Mouse (Mus musculus) liver, embryonic 11.5 days (tissue): ENCODE measurements around the gene Cep126. TPM values are rescaled to one million over a fixed set of nuclear protein-coding genes. Genes with fewer than 3 reads are reported as not detected.

Experiments
- ATAC-seq: fragments of 200-750 bp; cut with Nextera tagmentation; replicated peaks from 2 replicates; pipeline ENCODE4 v1.8.0; 2017; ENCODE audit warnings: moderate number of reproducible peaks, mild to moderate bottlenecking, moderate TSS enrichment, moderate library complexity; ENCODE audit not compliant: low FRiP score
- DNase-seq: peaks from one replicate; pipeline ENCODE4 v3.0.0-alpha.2; 2017; ENCODE audit warnings: low spot score
- H3K27ac ChIP-seq: fragments of 300-500 bp; sonication (generic); 2 replicates; pipeline ENCODE4 v1.5.1; 2014; ENCODE audit warnings: mild to moderate bottlenecking, low read depth, low read length, control low read depth
- H3K27me3 ChIP-seq: fragments of 300-500 bp; sonication (generic); replicated peaks from 2 replicates; pipeline ENCODE4 v1.6.1; 2014; ENCODE audit warnings: low read length, mixed read lengths; ENCODE audit not compliant: control insufficient read depth, insufficient read depth
- H3K36me3 ChIP-seq: fragments of 300-500 bp; sonication (generic); 2 replicates; pipeline ENCODE4 v1.6.1; 2014; ENCODE audit warnings: mild to moderate bottlenecking, low read length, moderate library complexity, mixed read lengths; ENCODE audit not compliant: control insufficient read depth, insufficient read depth
- H3K4me1 ChIP-seq: fragments of 300-500 bp; sonication (generic); replicated peaks from 2 replicates; pipeline ENCODE4 v1.6.1; 2014; ENCODE audit warnings: low read length, mixed read lengths; ENCODE audit not compliant: control insufficient read depth, insufficient read depth
- H3K4me2 ChIP-seq: fragments of 300-500 bp; sonication (generic); 2 replicates; pipeline ENCODE4 v1.6.1; 2014; ENCODE audit warnings: mild to moderate bottlenecking, control low read depth, moderate library complexity
- H3K4me3 ChIP-seq: fragments of 300-500 bp; sonication (generic); 2 replicates; pipeline ENCODE4 v1.5.1; 2014; ENCODE audit warnings: low read depth, low read length, control low read depth
- H3K9ac ChIP-seq: fragments of 300-500 bp; sonication (generic); 2 replicates; pipeline ENCODE4 v1.6.1; 2014; ENCODE audit warnings: low read depth, low read length, control low read depth
- H3K9me3 ChIP-seq: fragments of 300-500 bp; sonication (generic); 2 replicates; pipeline ENCODE4 v1.6.1; 2016; ENCODE audit warnings: low read length, inconsistent platforms, mixed read lengths; ENCODE audit not compliant: control insufficient read depth
- WGBS: fragments of 180-500 bp; shearing (Covaris S2); extraction: QIAGEN DNeasy Blood & Tissue Kit; methylation state at CpG from one replicate; pipeline ENCODE4 v1.1.7; 2014; 5-methylcytosine and 5-hydroxymethylcytosine counted together
- polyA plus RNA-seq: library from polyadenylated mRNA; unstranded; fragments of >200 nt; fragmentation: Nextera tagmentation; extraction: Ambion mirVana; gene quantifications from 2 replicates; pipeline ENCODE4 v1.2.1, GENCODE M21; 2014

Cep126 gene
- polyA plus RNA-seq, 1 experiment from 2014 or later = 1.4 TPM

GRCm38 (mm10) chr9:8100962-8101361 lies 33.1 kb downstream of the Cep126 start:
- Histone ChIP-seq H3K27ac (no peak overlapping the region), H3K4me3 (no peak overlapping the region), H3K9me3 (no peaks in the 10 kb centered on the region), H3K4me1 (no peaks in the 10 kb centered on the region), H3K9ac (no peak overlapping the region), H3K27me3 (no peaks in the 10 kb centered on the region), H3K36me3 (no peaks in the 10 kb centered on the region), H3K4me2 (no peak overlapping the region)
- DNase-seq (no peak), ATAC-seq (peak; percentile 68; the same call in 1 of the 2 replicates)
- 69% methylated on average over 6 of the region's 6 CpGs for WGBS

GRCm38 (mm10) chr9:8078882-8079281 lies 55.2 kb downstream of the Cep126 start:
- no peaks in the 10 kb centered on the region for H3K4me1 ChIP-seq
- H3K27ac ChIP-seq = no peak overlapping the region
- no peaks in the 10 kb centered on the region for H3K9me3 ChIP-seq
- WGBS = 82% methylated on average over 5 of the region's 5 CpGs
- H3K9ac ChIP-seq = no peak overlapping the region
- no peak for DNase-seq
- H3K27me3 ChIP-seq = no peaks in the 10 kb centered on the region
- no peak overlapping the region for H3K4me2 ChIP-seq
- H3K4me3 ChIP-seq = no peak overlapping the region
- no peak for ATAC-seq
- no peaks in the 10 kb centered on the region for H3K36me3 ChIP-seq

DNA sequence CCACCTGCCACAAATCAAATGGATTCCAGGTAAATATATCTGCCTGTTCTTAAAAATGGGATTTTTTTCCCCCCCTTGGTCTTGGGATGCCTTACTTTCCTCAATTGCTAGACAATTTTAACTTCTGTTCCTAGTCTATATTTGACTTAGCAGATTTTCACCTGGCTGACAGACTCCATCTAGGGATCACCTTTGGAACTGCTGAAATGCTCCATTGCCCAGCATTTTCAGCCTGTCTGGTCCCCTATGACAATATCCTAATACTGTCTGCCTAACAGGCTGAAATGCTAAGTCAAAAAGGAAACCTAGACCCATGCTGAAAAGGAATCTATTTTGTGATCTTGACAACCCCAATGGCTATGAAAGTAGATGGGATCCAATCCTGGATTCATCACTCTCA lies 59.7 kb downstream of the Cep126 start:
- H3K4me1 ChIP-seq = no peaks in the 10 kb centered on the region
- H3K9me3 ChIP-seq = no peaks in the 10 kb centered on the region
- no peak overlapping the region for H3K4me3 ChIP-seq
- H3K27ac ChIP-seq = no peak overlapping the region
- H3K36me3 ChIP-seq = no peaks in the 10 kb centered on the region
- H3K27me3 ChIP-seq = no peaks in the 10 kb centered on the region
- ATAC-seq (no peak), DNase-seq (no peak)
- H3K4me2 ChIP-seq = no peak overlapping the region
- no peak overlapping the region for H3K9ac ChIP-seq

DNA sequence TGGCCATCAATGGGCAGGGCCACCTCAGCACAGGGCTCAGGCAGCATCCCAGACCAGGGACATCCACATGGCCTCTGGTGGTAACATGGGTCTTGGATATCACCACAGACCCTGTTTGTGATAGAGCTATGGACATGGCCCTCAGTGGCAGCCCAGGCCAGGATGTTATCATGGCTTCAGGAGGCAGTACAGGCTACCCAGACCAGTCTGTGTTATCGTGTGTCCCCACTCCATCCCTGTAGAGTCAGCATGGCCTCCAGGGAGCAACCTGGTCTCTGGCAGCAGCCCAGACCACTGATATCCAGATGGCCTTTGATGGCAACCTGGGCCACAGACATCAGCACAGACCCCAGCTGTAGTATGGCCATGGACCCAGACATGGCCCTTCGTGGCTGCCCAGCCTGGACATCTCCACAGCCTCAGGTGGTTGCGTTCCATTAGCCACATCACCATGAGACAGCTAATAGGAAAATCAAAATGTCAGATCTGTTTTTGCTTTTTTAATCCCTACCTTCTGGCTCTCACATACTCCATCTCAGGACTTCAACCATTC lies 60.8 kb downstream of the Cep126 start:
- Histone ChIP-seq H3K36me3 (no peaks in the 10 kb centered on the region), H3K9me3 (no peaks in the 10 kb centered on the region), H3K4me3 (no peak overlapping the region), H3K4me2 (no peak overlapping the region), H3K9ac (no peak overlapping the region), H3K4me1 (no peaks in the 10 kb centered on the region), H3K27ac (no peak overlapping the region), H3K27me3 (no peaks in the 10 kb centered on the region)
- DNase-seq (no peak), ATAC-seq (no peak)
- WGBS = 79% methylated on average over 3 of the region's 3 CpGs

- Histone ChIP-seq H3K36me3 (no peaks in the 10 kb centered on the region), H3K4me3 (no peak overlapping the region), H3K9me3 (no peaks in the 10 kb centered on the region), H3K27me3 (no peaks in the 10 kb centered on the region), H3K9ac (no peak overlapping the region), H3K4me1 (no peaks in the 10 kb centered on the region), H3K4me2 (no peak overlapping the region), H3K27ac (no peak overlapping the region)
- WGBS = 83% methylated on average over 3 of the region's 3 CpGs
- no peak for ATAC-seq
- DNase-seq = no peak
These were observed 74.5 kb downstream of the Cep126 start for GRCm38 (mm10) chr9:8059636-8060035.

GRCm38 (mm10) chr9:8054831-8055230 lies 79.3 kb downstream of the Cep126 start:
- ATAC-seq (no peak), DNase-seq (no peak)
- no peaks in the 10 kb centered on the region for H3K9me3 ChIP-seq
- no peak overlapping the region for H3K4me2 ChIP-seq
- H3K4me1 ChIP-seq = no peaks in the 10 kb centered on the region
- H3K36me3 ChIP-seq = no peaks in the 10 kb centered on the region
- H3K27ac ChIP-seq = no peak overlapping the region
- no peak overlapping the region for H3K9ac ChIP-seq
- H3K27me3 ChIP-seq = no peaks in the 10 kb centered on the region
- 8% methylated on average over 1 of the region's 1 CpGs for WGBS
- H3K4me3 ChIP-seq = no peak overlapping the region

DNA sequence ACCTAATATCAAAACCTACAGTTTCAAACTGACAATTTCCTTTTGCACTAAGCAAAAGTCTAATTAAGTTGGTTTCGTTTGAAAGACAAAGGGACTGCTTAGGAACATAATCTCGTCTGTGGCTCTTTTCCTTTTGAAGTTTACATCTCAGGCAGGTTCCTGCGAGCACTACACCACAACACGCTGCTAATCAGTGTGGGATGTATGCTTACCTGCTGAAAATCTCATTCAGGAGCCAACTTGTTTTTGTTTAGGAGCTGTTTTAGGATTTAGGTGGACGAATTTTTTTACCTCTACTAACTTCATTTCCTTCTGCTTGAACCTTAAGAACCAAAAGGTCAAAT lies 91.1 kb downstream of the Cep126 start:
- Histone ChIP-seq H3K4me2 (peak overlapping the region; percentile 77), H3K4me1 (0 out of 2 replicates have a peak, but pooled peaks cover 3% of the 10 kb centered on the region), H3K36me3 (no peaks in the 10 kb centered on the region), H3K27me3 (no peaks in the 10 kb centered on the region), H3K4me3 (peak overlapping the region; percentile 76), H3K9me3 (no peaks in the 10 kb centered on the region), H3K27ac (no peak overlapping the region), H3K9ac (no peak overlapping the region; the same call in 1 of the 2 replicates)
- 26% methylated on average over 5 of the region's 5 CpGs for WGBS
- peak; percentile 27 for ATAC-seq
- DNase-seq = no peak

DNA sequence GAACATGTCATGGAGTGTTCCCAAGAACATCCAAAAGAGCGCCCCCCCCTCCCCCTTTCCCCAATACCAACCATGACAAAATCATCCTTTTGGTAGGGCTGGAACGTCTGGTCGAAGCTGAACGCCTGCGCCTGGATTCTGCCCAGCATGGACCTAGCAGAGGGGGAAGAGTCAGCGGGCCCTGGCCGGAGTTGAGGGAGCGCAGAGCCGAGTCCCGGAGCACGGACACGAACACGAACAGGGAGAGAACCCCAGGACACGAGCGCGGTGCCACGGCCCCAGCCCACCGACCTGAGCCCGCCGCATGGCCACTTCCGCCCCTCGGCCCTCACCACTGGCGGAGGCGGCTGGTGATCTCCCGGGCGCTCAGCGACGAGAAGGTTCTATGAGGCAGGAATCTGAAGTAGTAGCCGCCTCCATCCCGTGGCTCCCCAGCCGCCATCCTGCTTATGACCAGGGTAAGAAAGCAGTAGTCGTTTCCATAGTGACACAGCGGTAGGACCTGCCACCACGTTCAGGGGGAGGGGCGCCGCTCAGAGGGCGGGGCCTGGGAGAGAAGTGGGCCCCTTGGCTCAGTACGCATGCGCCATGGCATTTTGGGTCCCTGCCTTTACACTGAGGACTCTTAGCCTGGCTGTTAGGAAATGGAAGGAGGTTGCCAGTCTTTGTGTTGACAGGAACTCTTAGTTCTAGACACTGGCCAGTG lies 91.6 kb downstream of the Cep126 start, which contains the start of gene Cfap300:
Gene Cfap300 (minus strand): TSS at position 486 of the 706 bp plus-strand sequence.
- DNase-seq = peak; percentile 92
- no peaks in the 10 kb centered on the region for H3K9me3 ChIP-seq
- under 1% methylated on average over 39 of the region's 39 CpGs for WGBS
- H3K4me3 ChIP-seq = peak within 1 kb of the TSS; percentile 76
- H3K27ac ChIP-seq = no peak within 1 kb of the TSS
- no peaks in the 10 kb centered on the region for H3K36me3 ChIP-seq
- 0 out of 2 replicates have a peak, but pooled peaks cover 3% of the 10 kb centered on the region for H3K4me1 ChIP-seq
- no peaks in the 10 kb centered on the region for H3K27me3 ChIP-seq
- ATAC-seq = peak; percentile 97
- peak within 1 kb of the TSS; percentile 77 for H3K4me2 ChIP-seq
- H3K9ac ChIP-seq = peak within 1 kb of the TSS; percentile 67

DNA sequence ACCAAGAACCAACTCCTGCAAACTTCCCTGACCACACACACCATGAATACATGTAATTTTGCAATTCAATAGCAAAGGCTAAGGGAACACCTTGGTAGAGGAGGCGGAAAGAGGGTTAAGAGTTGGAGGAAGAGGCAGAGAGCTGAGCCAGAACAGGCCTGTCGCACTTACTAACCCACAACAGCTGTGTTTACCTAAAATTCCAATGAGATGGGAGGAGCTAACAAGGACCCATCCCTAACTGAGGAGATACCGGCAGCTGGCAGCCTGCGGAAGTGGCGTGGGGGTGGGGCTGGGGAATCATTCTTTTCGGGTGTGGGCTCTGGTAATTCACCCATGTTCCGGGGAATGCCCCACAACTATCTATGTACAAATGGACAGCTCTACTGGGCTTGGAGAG lies 98.5 kb downstream of the Cep126 start:
- H3K4me1 ChIP-seq = no peaks in the 10 kb centered on the region

More for the DNA sequence above, 98.5 kb downstream of the Cep126 start:
- no peak for DNase-seq
- H3K27ac ChIP-seq = no peak overlapping the region
- no peaks in the 10 kb centered on the region for H3K27me3 ChIP-seq
- ATAC-seq = peak; percentile 46; the same call in 1 of the 2 replicates
- H3K9me3 ChIP-seq = no peaks in the 10 kb centered on the region
- H3K9ac ChIP-seq = no peak overlapping the region
- no peak overlapping the region for H3K4me2 ChIP-seq
- 18% methylated on average over 7 of the region's 7 CpGs for WGBS
- H3K4me3 ChIP-seq = no peak overlapping the region
- H3K36me3 ChIP-seq = no peaks in the 10 kb centered on the region
